Mouse (Mus musculus): ENCODE results near the gene Epha1. TPM values are rescaled to one million over a fixed set of nuclear protein-coding genes. Genes with fewer than 3 reads are reported as not detected.

Epha1 gene
- polyA plus RNA-seq, 1 experiment from 2014 or later: 20.1 TPM

DNA sequence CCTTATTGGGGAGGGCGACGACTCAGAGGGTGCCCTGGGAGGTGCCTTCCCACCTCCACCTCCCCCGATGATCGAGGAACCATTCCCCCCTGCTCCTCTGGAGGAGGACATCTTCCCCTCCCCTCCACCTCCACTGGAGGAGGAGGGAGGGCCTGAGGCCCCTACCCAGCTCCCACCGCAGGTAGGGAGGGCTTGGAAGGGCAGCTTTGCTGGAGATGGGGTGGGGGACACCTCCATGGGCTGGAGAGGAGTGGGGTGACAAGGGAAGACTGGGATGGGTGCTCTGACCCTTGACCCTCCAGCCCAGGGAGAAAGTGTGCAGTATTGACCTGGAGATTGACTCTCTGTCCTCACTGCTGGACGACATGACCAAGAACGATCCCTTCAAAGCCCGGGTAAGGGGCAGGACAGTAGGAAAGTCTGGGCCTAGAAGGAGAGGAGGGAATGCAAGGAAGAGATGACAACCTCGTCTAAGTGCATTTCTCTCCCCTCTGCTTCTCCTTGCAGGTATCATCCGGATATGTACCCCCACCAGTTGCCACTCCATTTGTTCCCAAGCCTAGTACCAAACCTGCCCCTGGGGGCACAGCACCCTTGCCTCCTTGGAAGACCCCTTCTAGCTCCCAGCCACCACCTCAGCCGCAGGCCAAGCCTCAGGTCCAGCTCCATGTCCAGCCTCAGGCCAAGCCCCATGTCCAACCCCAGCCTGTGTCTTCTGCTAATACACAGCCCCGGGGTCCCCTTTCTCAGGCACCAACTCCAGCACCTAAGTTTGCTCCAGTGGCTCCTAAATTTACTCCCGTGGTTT, 21.9 kb downstream of the Epha1 start:
- DNase-seq (ENCODE audit: low spot score): no peak
- Histone ChIP-seq H3K9me3 (ENCODE audit: control insufficient read depth, low read length) (no peaks in the 10 kb centered on the region), H3K4me2 (replicated peaks; ENCODE audit: low read depth) (peak overlapping the region; percentile 90), H3K27me3 (ENCODE audit: control insufficient read depth, insufficient read depth, low read length) (no peaks in the 10 kb centered on the region), H3K4me3 (ENCODE audit: low read depth, low read length) (peak overlapping the region; percentile 88), H3K36me3 (ENCODE audit: control insufficient read depth, insufficient read depth, low read length) (peaks cover 5% of the 10 kb centered on the region; the same call in 1 of the 2 replicates), H3K4me1 (replicated peaks; ENCODE audit: control insufficient read depth, insufficient read depth) (peaks cover 15% of the 10 kb centered on the region), H3K27ac (replicated peaks) (peak overlapping the region; percentile 96; the same call in 1 of the 2 replicates), H3K9ac (ENCODE audit: low read length) (peak overlapping the region; percentile 93)
- TF ChIP-seq EP300 (optimal IDR thresholded peaks at IDR 0.05): no peak
- no peak for TF ChIP-seq CTCF (IDR thresholded peaks at IDR 0.05; ENCODE audit: low read depth)
- 38% methylated on average over 13 of the region's 13 CpGs for WGBS
- ATAC-seq (ENCODE audit: low FRiP score, low TSS enrichment): no peak

DNA sequence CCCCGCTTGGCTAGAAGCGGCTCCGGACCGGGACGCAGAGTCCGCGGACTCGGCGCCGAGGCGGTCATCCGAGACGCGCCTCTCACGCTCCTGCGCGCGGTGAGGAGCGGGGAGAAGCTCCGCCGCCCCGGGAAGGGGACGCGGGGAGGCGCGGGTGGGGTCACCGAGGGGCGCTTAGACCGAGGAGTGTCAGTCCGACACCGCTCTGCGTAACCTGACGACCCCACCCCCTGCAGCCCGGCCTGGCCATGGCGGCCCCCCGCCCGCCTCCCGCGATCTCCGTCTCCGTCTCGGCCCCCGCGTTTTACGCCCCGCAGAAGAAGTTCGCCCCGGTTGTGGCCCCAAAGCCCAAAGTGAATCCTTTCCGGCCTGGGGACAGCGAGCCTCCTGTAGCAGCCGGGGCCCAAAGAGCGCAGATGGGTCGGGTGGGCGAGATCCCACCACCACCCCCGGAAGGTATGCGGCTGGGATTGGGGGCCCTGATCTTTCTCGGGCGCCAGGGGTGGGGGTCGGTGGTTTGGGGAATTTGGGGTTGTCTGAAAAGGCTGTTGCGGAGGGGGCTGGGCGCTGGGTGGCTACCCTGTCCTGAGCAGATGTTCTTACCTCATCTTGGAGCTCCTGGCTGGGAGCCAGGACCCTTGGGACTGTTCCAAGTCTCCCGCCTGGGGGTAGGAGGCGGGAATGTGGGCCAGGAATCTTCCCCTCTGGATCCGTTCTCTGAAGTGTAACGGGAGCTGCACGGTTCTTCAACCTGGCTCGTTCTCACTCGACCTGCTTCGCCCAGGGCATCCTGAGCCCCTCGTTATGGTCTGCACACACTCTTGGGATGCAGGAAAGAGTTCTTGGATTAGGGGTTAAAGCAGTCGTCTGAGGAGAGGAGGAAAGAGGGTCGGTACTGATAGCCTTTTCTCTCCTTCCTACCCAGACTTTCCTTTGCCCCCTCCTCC, 22.8 kb downstream of the Epha1 start:
- TF ChIP-seq EP300 (optimal IDR thresholded peaks at IDR 0.05) (no peak), CTCF (IDR thresholded peaks at IDR 0.05; ENCODE audit: low read depth) (no peak)
- Histone ChIP-seq H3K4me2 (replicated peaks; ENCODE audit: low read depth) (peak overlapping the region; percentile 90), H3K9me3 (ENCODE audit: control insufficient read depth, low read length) (no peaks in the 10 kb centered on the region), H3K36me3 (ENCODE audit: control insufficient read depth, insufficient read depth, low read length) (0 out of 2 replicates have a peak, but pooled peaks cover 2% of the 10 kb centered on the region), H3K4me3 (ENCODE audit: low read depth, low read length) (peak overlapping the region; percentile 88), H3K27ac (replicated peaks) (peak overlapping the region; percentile 96), H3K4me1 (replicated peaks; ENCODE audit: control insufficient read depth, insufficient read depth) (peaks cover 15% of the 10 kb centered on the region), H3K27me3 (ENCODE audit: control insufficient read depth, insufficient read depth, low read length) (no peaks in the 10 kb centered on the region), H3K9ac (ENCODE audit: low read length) (peak overlapping the region; percentile 93)
- ATAC-seq (ENCODE audit: low FRiP score, low TSS enrichment): 0 out of 2 replicates have a peak, but pooled peaks have one; percentile 4
- WGBS: under 1% methylated on average over 67 of the region's 72 CpGs
- DNase-seq (ENCODE audit: low spot score): peak; percentile 80

DNA sequence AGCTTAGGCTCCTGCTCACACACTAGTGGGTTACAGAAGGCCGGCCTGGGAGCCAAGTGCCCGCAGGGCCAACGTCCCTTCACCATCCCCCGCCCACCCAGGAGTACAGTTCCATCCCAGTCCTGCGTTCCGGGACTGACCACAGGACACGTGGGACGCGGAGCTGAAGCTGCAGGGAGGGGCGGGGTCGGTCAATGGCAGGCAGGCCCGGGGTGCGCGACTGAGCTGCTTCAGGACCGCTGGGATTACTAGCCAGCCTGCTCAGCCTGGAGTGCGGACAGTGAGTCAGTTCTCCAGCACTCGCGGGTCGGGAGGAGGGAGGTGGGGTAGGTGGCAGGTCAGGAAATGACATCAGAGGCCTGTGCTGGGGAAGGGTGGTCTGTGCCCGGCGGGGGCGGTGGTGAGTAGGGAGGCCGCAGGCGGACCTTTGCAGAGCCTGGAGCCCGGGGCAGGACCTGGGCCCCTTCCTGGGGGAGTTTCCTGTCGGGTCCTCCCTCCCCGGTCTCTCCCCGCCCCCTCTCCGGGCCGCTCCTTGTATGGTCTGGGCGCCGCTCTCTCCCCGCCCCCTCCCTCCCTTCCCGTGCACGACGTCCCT, 23.5 kb downstream of the Epha1 start, which contains the start of gene Zyx:
Gene Zyx, plus strand, starts transcription at position 205 of the 595 bp plus-strand sequence.
- TF ChIP-seq EP300 (optimal IDR thresholded peaks at IDR 0.05): no peak
- TF ChIP-seq CTCF (IDR thresholded peaks at IDR 0.05; ENCODE audit: low read depth): peak; percentile 62

DNA sequence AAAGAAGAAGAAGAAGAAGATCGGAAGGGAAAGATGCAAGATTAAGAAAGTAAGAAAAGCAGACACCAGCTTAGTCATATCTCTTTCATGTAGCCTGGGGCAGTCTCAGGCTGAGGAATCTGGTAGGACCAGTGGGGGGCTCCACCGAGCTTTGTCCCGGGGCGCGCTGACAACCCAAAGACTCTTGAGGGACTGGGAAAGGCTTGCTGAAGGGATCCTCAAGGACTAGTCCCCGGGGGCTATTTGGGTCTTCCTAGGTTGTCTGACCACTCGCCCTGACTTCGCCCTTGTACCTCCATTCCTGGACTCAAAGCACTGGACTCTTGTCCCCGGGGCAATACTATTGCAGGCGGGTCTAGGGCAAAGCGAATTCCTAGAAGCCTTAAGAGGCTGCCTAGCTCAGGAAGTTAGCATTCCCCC, 24.1 kb downstream of the Epha1 start:
- Histone ChIP-seq H3K9me3 (ENCODE audit: control insufficient read depth, low read length) (no peaks in the 10 kb centered on the region), H3K36me3 (ENCODE audit: control insufficient read depth, insufficient read depth, low read length) (0 out of 2 replicates have a peak, but pooled peaks cover 2% of the 10 kb centered on the region), H3K27ac (replicated peaks) (peak overlapping the region; percentile 96), H3K4me2 (replicated peaks; ENCODE audit: low read depth) (peak overlapping the region; percentile 90), H3K27me3 (ENCODE audit: control insufficient read depth, insufficient read depth, low read length) (no peaks in the 10 kb centered on the region), H3K9ac (ENCODE audit: low read length) (peak overlapping the region; percentile 93), H3K4me1 (replicated peaks; ENCODE audit: control insufficient read depth, insufficient read depth) (peaks cover 15% of the 10 kb centered on the region), H3K4me3 (ENCODE audit: low read depth, low read length) (peak overlapping the region; percentile 88)
- ATAC-seq (ENCODE audit: low FRiP score, low TSS enrichment) (peak; percentile 28), DNase-seq (ENCODE audit: low spot score) (peak; percentile 79)
- WGBS: 2% methylated on average over 11 of the region's 11 CpGs
- peak; percentile 72 for TF ChIP-seq CTCF (IDR thresholded peaks at IDR 0.05; ENCODE audit: low read depth)
- TF ChIP-seq EP300 (optimal IDR thresholded peaks at IDR 0.05): no peak

More for the DNA sequence above, 23.5 kb downstream of the Epha1 start, which contains the start of gene Zyx:
- Histone ChIP-seq H3K9me3 (ENCODE audit: control insufficient read depth, low read length) (no peaks in the 10 kb centered on the region), H3K9ac (ENCODE audit: low read length) (peak within 1 kb of the TSS; percentile 93), H3K27me3 (ENCODE audit: control insufficient read depth, insufficient read depth, low read length) (no peaks in the 10 kb centered on the region), H3K4me2 (replicated peaks; ENCODE audit: low read depth) (peak within 1 kb of the TSS; percentile 90), H3K36me3 (ENCODE audit: control insufficient read depth, insufficient read depth, low read length) (0 out of 2 replicates have a peak, but pooled peaks cover 2% of the 10 kb centered on the region), H3K27ac (replicated peaks) (peak within 1 kb of the TSS; percentile 96), H3K4me1 (replicated peaks; ENCODE audit: control insufficient read depth, insufficient read depth) (peaks cover 15% of the 10 kb centered on the region), H3K4me3 (ENCODE audit: low read depth, low read length) (peak within 1 kb of the TSS; percentile 88)
- peak; percentile 94 for ATAC-seq (ENCODE audit: low FRiP score, low TSS enrichment)
- peak; percentile 97 for DNase-seq (ENCODE audit: low spot score)
- WGBS: 0% methylated on average over 17 of the region's 36 CpGs

DNA sequence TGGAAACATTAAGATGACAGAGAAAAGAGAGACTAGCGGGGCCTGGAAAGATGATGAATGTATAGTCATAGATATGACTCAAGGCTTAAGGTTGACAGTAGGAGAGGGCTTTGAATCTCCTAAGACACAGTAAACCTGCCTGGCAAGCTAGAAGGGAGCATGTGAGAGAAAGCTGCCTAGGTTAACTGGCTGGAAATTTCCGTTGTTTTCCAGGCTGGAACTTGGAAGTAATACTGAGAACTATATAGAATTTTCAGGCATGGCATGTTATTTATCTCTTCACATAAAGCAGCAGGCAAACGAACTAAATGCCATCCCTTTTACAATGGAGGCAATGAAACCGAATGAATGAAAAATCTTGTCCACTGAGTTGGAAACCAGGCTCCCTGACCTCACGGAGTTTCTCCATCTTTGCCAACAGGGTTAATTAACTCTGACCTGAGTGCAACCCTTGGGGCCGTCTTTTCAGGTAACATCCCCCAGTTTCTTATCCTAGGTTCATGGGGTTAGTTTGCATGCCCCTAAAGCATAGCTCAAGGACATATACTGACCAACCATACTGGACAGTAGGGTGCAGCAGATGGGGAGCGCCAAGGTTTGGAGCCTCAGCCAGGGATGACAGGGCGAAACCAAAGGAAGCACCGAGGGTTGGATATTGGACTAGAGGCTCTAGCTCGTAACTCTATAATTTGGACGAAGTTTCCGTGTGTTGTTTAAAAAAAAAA, 24.6 kb downstream of the Epha1 start:
- Histone ChIP-seq H3K27ac (replicated peaks) (no peak overlapping the region), H3K9ac (ENCODE audit: low read length) (no peak overlapping the region), H3K27me3 (ENCODE audit: control insufficient read depth, insufficient read depth, low read length) (no peaks in the 10 kb centered on the region), H3K9me3 (ENCODE audit: control insufficient read depth, low read length) (no peaks in the 10 kb centered on the region), H3K4me1 (replicated peaks; ENCODE audit: control insufficient read depth, insufficient read depth) (peaks cover 15% of the 10 kb centered on the region), H3K4me3 (ENCODE audit: low read depth, low read length) (peak overlapping the region; percentile 88; the same call in 1 of the 2 replicates), H3K4me2 (replicated peaks; ENCODE audit: low read depth) (peak overlapping the region; percentile 90), H3K36me3 (ENCODE audit: control insufficient read depth, insufficient read depth, low read length) (0 out of 2 replicates have a peak, but pooled peaks cover 2% of the 10 kb centered on the region)
- ATAC-seq (ENCODE audit: low FRiP score, low TSS enrichment): no peak
- 34% methylated on average over 12 of the region's 12 CpGs for WGBS
- no peak for DNase-seq (ENCODE audit: low spot score)
- no peak for TF ChIP-seq EP300 (optimal IDR thresholded peaks at IDR 0.05)
- TF ChIP-seq CTCF (IDR thresholded peaks at IDR 0.05; ENCODE audit: low read depth): no peak

All from stomach, postnatal 0 days (tissue).